Mouse (Mus musculus): ENCODE results near the gene Aaed1. TPM values are rescaled to one million over a fixed set of nuclear protein-coding genes. Genes with fewer than 3 reads are reported as not detected.

Aaed1 gene
- 10.7 and 11.5 TPM in 2 replicates for polyA plus RNA-seq (2015; fragmentation: Nextera tagmentation; extraction: Ambion mirVana)

GRCm38 (mm10) chr13:64312024-64312915, at the start of gene Aaed1:
TSS of gene Aaed1 (minus strand) at chr13:64312710.
- WGBS = under 1% methylated on average over 73 of the region's 74 CpGs
- Histone ChIP-seq H3K4me1 (ENCODE audit: control insufficient read depth, insufficient read depth, low read length) (peaks cover 8% of the 10 kb centered on the region), H3K4me3 (ENCODE audit: low read depth, low read length) (peak within 1 kb of the TSS; percentile 61), H3K9me3 (replicated peaks; ENCODE audit: control insufficient read depth, low read length, poor library complexity, severe bottlenecking) (no peaks in the 10 kb centered on the region), H3K4me2 (ENCODE audit: low read length) (peak within 1 kb of the TSS; percentile 70), H3K36me3 (ENCODE audit: control insufficient read depth, insufficient read depth, low read length) (no peaks in the 10 kb centered on the region), H3K9ac (ENCODE audit: low read depth, low read length) (peak within 1 kb of the TSS; percentile 77), H3K27ac (ENCODE audit: low read length) (peak within 1 kb of the TSS; percentile 87), H3K27me3 (ENCODE audit: control insufficient read depth, insufficient read depth, low read depth, low read length) (no peaks in the 10 kb centered on the region)
- peak; percentile 95 for ATAC-seq

- peaks cover 26% of the 10 kb centered on the region for H3K36me3 ChIP-seq (ENCODE audit: control insufficient read depth, insufficient read depth, low read length)
- no peaks in the 10 kb centered on the region for H3K4me1 ChIP-seq (ENCODE audit: control insufficient read depth, insufficient read depth, low read length)
- no peak overlapping the region for H3K4me3 ChIP-seq (ENCODE audit: low read depth, low read length)
- WGBS = 87% methylated on average over 6 of the region's 6 CpGs
- no peaks in the 10 kb centered on the region for H3K27me3 ChIP-seq (ENCODE audit: control insufficient read depth, insufficient read depth, low read depth, low read length)
- H3K27ac ChIP-seq (ENCODE audit: low read length) = no peak overlapping the region
- no peaks in the 10 kb centered on the region for H3K9me3 ChIP-seq (replicated peaks; ENCODE audit: control insufficient read depth, low read length, poor library complexity, severe bottlenecking)
- ATAC-seq = no peak
- H3K9ac ChIP-seq (ENCODE audit: low read depth, low read length) = no peak overlapping the region
- no peak overlapping the region for H3K4me2 ChIP-seq (ENCODE audit: low read length)
Observed at GRCm38 (mm10) chr13:64362139-64362538, 49.6 kb upstream of the Aaed1 start.

GRCm38 (mm10) chr13:64361020-64361419, 48.5 kb upstream of the Aaed1 start:
- 93% methylated on average over 3 of the region's 3 CpGs for WGBS
- H3K4me1 ChIP-seq (ENCODE audit: control insufficient read depth, insufficient read depth, low read length) = no peaks in the 10 kb centered on the region
- H3K27ac ChIP-seq (ENCODE audit: low read length) = no peak overlapping the region
- no peaks in the 10 kb centered on the region for H3K9me3 ChIP-seq (replicated peaks; ENCODE audit: control insufficient read depth, low read length, poor library complexity, severe bottlenecking)
- no peak for ATAC-seq
- H3K4me3 ChIP-seq (ENCODE audit: low read depth, low read length) = no peak overlapping the region
- H3K4me2 ChIP-seq (ENCODE audit: low read length) = no peak overlapping the region
- H3K36me3 ChIP-seq (ENCODE audit: control insufficient read depth, insufficient read depth, low read length) = peaks cover 15% of the 10 kb centered on the region
- H3K27me3 ChIP-seq (ENCODE audit: control insufficient read depth, insufficient read depth, low read depth, low read length) = no peaks in the 10 kb centered on the region
- no peak overlapping the region for H3K9ac ChIP-seq (ENCODE audit: low read depth, low read length)

- Histone ChIP-seq H3K9me3 (replicated peaks; ENCODE audit: control insufficient read depth, low read length, poor library complexity, severe bottlenecking) (no peaks in the 10 kb centered on the region), H3K36me3 (ENCODE audit: control insufficient read depth, insufficient read depth, low read length) (peaks cover 9% of the 10 kb centered on the region), H3K4me2 (ENCODE audit: low read length) (no peak overlapping the region), H3K4me1 (ENCODE audit: control insufficient read depth, insufficient read depth, low read length) (no peaks in the 10 kb centered on the region), H3K9ac (ENCODE audit: low read depth, low read length) (no peak overlapping the region), H3K27me3 (ENCODE audit: control insufficient read depth, insufficient read depth, low read depth, low read length) (no peaks in the 10 kb centered on the region), H3K27ac (ENCODE audit: low read length) (no peak overlapping the region), H3K4me3 (ENCODE audit: low read depth, low read length) (no peak overlapping the region)
- no peak for ATAC-seq
- 90% methylated on average over 3 of the region's 3 CpGs for WGBS
Observed at GRCm38 (mm10) chr13:64359702-64360101, 47.2 kb upstream of the Aaed1 start.

- Histone ChIP-seq H3K9ac (ENCODE audit: low read depth, low read length) (no peak overlapping the region), H3K27ac (ENCODE audit: low read length) (no peak overlapping the region), H3K9me3 (replicated peaks; ENCODE audit: control insufficient read depth, low read length, poor library complexity, severe bottlenecking) (no peaks in the 10 kb centered on the region), H3K4me2 (ENCODE audit: low read length) (no peak overlapping the region), H3K4me1 (ENCODE audit: control insufficient read depth, insufficient read depth, low read length) (no peaks in the 10 kb centered on the region), H3K4me3 (ENCODE audit: low read depth, low read length) (no peak overlapping the region), H3K36me3 (ENCODE audit: control insufficient read depth, insufficient read depth, low read length) (no peaks in the 10 kb centered on the region), H3K27me3 (ENCODE audit: control insufficient read depth, insufficient read depth, low read depth, low read length) (no peaks in the 10 kb centered on the region)
- ATAC-seq = no peak
- WGBS = 76% methylated on average over 1 of the region's 1 CpGs
Observed at GRCm38 (mm10) chr13:64358476-64358875, 46.0 kb upstream of the Aaed1 start.

- H3K4me1 ChIP-seq (ENCODE audit: control insufficient read depth, insufficient read depth, low read length) = no peaks in the 10 kb centered on the region
- H3K27me3 ChIP-seq (ENCODE audit: control insufficient read depth, insufficient read depth, low read depth, low read length) = no peaks in the 10 kb centered on the region
- no peak for ATAC-seq
- no peak overlapping the region for H3K4me3 ChIP-seq (ENCODE audit: low read depth, low read length)
- no peak overlapping the region for H3K27ac ChIP-seq (ENCODE audit: low read length)
- 59% methylated on average over 5 of the region's 5 CpGs for WGBS
- no peaks in the 10 kb centered on the region for H3K36me3 ChIP-seq (ENCODE audit: control insufficient read depth, insufficient read depth, low read length)
- no peaks in the 10 kb centered on the region for H3K9me3 ChIP-seq (replicated peaks; ENCODE audit: control insufficient read depth, low read length, poor library complexity, severe bottlenecking)
- no peak overlapping the region for H3K9ac ChIP-seq (ENCODE audit: low read depth, low read length)
- no peak overlapping the region for H3K4me2 ChIP-seq (ENCODE audit: low read length)
Observed at GRCm38 (mm10) chr13:64357389-64357788, 44.9 kb upstream of the Aaed1 start.

GRCm38 (mm10) chr13:64349474-64349873, 37.0 kb upstream of the Aaed1 start:
- Histone ChIP-seq H3K27ac (ENCODE audit: low read length) (no peak overlapping the region), H3K4me3 (ENCODE audit: low read depth, low read length) (no peak overlapping the region), H3K4me2 (ENCODE audit: low read length) (no peak overlapping the region), H3K27me3 (ENCODE audit: control insufficient read depth, insufficient read depth, low read depth, low read length) (no peaks in the 10 kb centered on the region), H3K4me1 (ENCODE audit: control insufficient read depth, insufficient read depth, low read length) (no peaks in the 10 kb centered on the region), H3K9me3 (replicated peaks; ENCODE audit: control insufficient read depth, low read length, poor library complexity, severe bottlenecking) (no peaks in the 10 kb centered on the region), H3K9ac (ENCODE audit: low read depth, low read length) (no peak overlapping the region), H3K36me3 (ENCODE audit: control insufficient read depth, insufficient read depth, low read length) (no peaks in the 10 kb centered on the region)
- no peak for ATAC-seq
- 78% methylated on average over 2 of the region's 2 CpGs for WGBS

- peak overlapping the region; percentile 82 for H3K4me2 ChIP-seq (ENCODE audit: low read length)
- H3K9me3 ChIP-seq (replicated peaks; ENCODE audit: control insufficient read depth, low read length, poor library complexity, severe bottlenecking) = no peaks in the 10 kb centered on the region
- peak overlapping the region; percentile 77 for H3K9ac ChIP-seq (ENCODE audit: low read depth, low read length)
- H3K27ac ChIP-seq (ENCODE audit: low read length) = no peak overlapping the region
- ATAC-seq = peak; percentile 94
- peak overlapping the region; percentile 57 for H3K4me3 ChIP-seq (ENCODE audit: low read depth, low read length)
- no peaks in the 10 kb centered on the region for H3K27me3 ChIP-seq (ENCODE audit: control insufficient read depth, insufficient read depth, low read depth, low read length)
- peaks cover 2% of the 10 kb centered on the region; the same call in 1 of the 2 replicates for H3K4me1 ChIP-seq (ENCODE audit: control insufficient read depth, insufficient read depth, low read length)
- 3% methylated on average over 9 of the region's 9 CpGs for WGBS
- no peaks in the 10 kb centered on the region for H3K36me3 ChIP-seq (ENCODE audit: control insufficient read depth, insufficient read depth, low read length)
Observed at GRCm38 (mm10) chr13:64344082-64344501, 31.6 kb upstream of the Aaed1 start.

GRCm38 (mm10) chr13:64343598-64343997, 31.1 kb upstream of the Aaed1 start:
- Histone ChIP-seq H3K4me2 (ENCODE audit: low read length) (peak overlapping the region; percentile 82), H3K27me3 (ENCODE audit: control insufficient read depth, insufficient read depth, low read depth, low read length) (no peaks in the 10 kb centered on the region), H3K4me3 (ENCODE audit: low read depth, low read length) (peak overlapping the region; percentile 57), H3K27ac (ENCODE audit: low read length) (no peak overlapping the region), H3K9me3 (replicated peaks; ENCODE audit: control insufficient read depth, low read length, poor library complexity, severe bottlenecking) (no peaks in the 10 kb centered on the region), H3K36me3 (ENCODE audit: control insufficient read depth, insufficient read depth, low read length) (no peaks in the 10 kb centered on the region), H3K9ac (ENCODE audit: low read depth, low read length) (peak overlapping the region; percentile 77), H3K4me1 (ENCODE audit: control insufficient read depth, insufficient read depth, low read length) (peaks cover 2% of the 10 kb centered on the region; the same call in 1 of the 2 replicates)
- WGBS = 21% methylated on average over 10 of the region's 10 CpGs
- peak; percentile 76 for ATAC-seq

Measured in midbrain, embryonic 16.5 days (tissue).